Mouse (Mus musculus): ENCODE measurements around the gene Olfr1501. TPM values are rescaled to one million over a fixed set of nuclear protein-coding genes. Genes with fewer than 3 reads are reported as not detected.

Gene Olfr1501
- polyA plus RNA-seq, 1 experiment from 2014 or later = not detected

Other genes starting within 250 kb of the Olfr1501 start
- gene Olfr1487, start 233.3 kb downstream of the Olfr1501 start, polyA plus RNA-seq (2015; fragmentation: Nextera tagmentation; extraction: Ambion mirVana) = not detected in 2 replicates
- not detected in 2 replicates for gene Olfr1489, start 219.1 kb downstream of the Olfr1501 start, polyA plus RNA-seq (2015; fragmentation: Nextera tagmentation; extraction: Ambion mirVana)
- not detected in 2 replicates for gene Olfr1490, start 199.6 kb downstream of the Olfr1501 start, polyA plus RNA-seq (2015; fragmentation: Nextera tagmentation; extraction: Ambion mirVana)
- not detected in 2 replicates for gene Olfr1491, start 153.4 kb downstream of the Olfr1501 start, polyA plus RNA-seq (2015; fragmentation: Nextera tagmentation; extraction: Ambion mirVana)
- gene Olfr1493-ps1, start 127.4 kb downstream of the Olfr1501 start, polyA plus RNA-seq (2015; fragmentation: Nextera tagmentation; extraction: Ambion mirVana) = not detected in 2 replicates
- not detected in 2 replicates for gene Olfr1494, start 111.0 kb downstream of the Olfr1501 start, polyA plus RNA-seq (2015; fragmentation: Nextera tagmentation; extraction: Ambion mirVana)
- not detected in 2 replicates for gene Olfr1495, start 86.1 kb downstream of the Olfr1501 start, polyA plus RNA-seq (2015; fragmentation: Nextera tagmentation; extraction: Ambion mirVana)
- gene Olfr1496, start 72.8 kb downstream of the Olfr1501 start, polyA plus RNA-seq (2015; fragmentation: Nextera tagmentation; extraction: Ambion mirVana) = not detected in 2 replicates
- gene Olfr1497, start 52.5 kb downstream of the Olfr1501 start, polyA plus RNA-seq (2015; fragmentation: Nextera tagmentation; extraction: Ambion mirVana) = not detected in 2 replicates
- gene Olfr1499, start 31.2 kb downstream of the Olfr1501 start, polyA plus RNA-seq (2015; fragmentation: Nextera tagmentation; extraction: Ambion mirVana) = not detected in 2 replicates
- gene Olfr1500, start 20.2 kb downstream of the Olfr1501 start, polyA plus RNA-seq (2015; fragmentation: Nextera tagmentation; extraction: Ambion mirVana) = not detected in 2 replicates
- gene Olfr1502, start 11.1 kb upstream of the Olfr1501 start, polyA plus RNA-seq (2015; fragmentation: Nextera tagmentation; extraction: Ambion mirVana) = not detected in 2 replicates
- not detected in 2 replicates for gene Olfr1504, start 47.2 kb upstream of the Olfr1501 start, polyA plus RNA-seq (2015; fragmentation: Nextera tagmentation; extraction: Ambion mirVana)
- gene Olfr1505, start 62.8 kb upstream of the Olfr1501 start, polyA plus RNA-seq (2015; fragmentation: Nextera tagmentation; extraction: Ambion mirVana) = not detected in 2 replicates